Mouse (Mus musculus) spleen, adult 2 months (tissue): ENCODE data around the gene Aifm2. TPM values are rescaled to one million over a fixed set of nuclear protein-coding genes. Genes with fewer than 3 reads are reported as not detected.

Experiments
- DNase-seq, 2 experiments: peaks; one replicate each; pipeline versions ENCODE4 v3.0.0 to v3.0.0-alpha.2; 2012 to 2021; ENCODE audit warnings: low spot score in 2 of 2, low read depth in 1 of 2
- H3K27ac ChIP-seq: fragments of 200-500 bp; 2 replicates; pipeline ENCODE4 v1.5.1; 2012; ENCODE audit warnings: low read length, inconsistent platforms; ENCODE audit not compliant: insufficient read depth
- H3K27me3 ChIP-seq: fragments of 200-500 bp; 2 replicates; pipeline ENCODE4 v1.6.1; 2012; ENCODE audit warnings: mild to moderate bottlenecking, moderate library complexity, low read length, inconsistent platforms; ENCODE audit not compliant: control insufficient read depth, insufficient read depth
- H3K36me3 ChIP-seq: fragments of 200-500 bp; 2 replicates; pipeline ENCODE4 v1.6.1; 2012; ENCODE audit warnings: mild to moderate bottlenecking, low read length, inconsistent platforms; ENCODE audit not compliant: control insufficient read depth, insufficient read depth
- H3K4me1 ChIP-seq: fragments of 200-500 bp; 2 replicates; pipeline ENCODE4 v1.6.1; 2011; ENCODE audit warnings: inconsistent platforms; ENCODE audit not compliant: control insufficient read depth, insufficient read depth, insufficient read length
- H3K4me3 ChIP-seq: fragments of 200-500 bp; 2 replicates; pipeline ENCODE4 v1.5.1; 2011; ENCODE audit warnings: mild to moderate bottlenecking, inconsistent platforms; ENCODE audit not compliant: insufficient read depth, insufficient read length; ENCODE audit errors: extremely low read depth
- CTCF ChIP-seq: fragments of 200-500 bp; IDR thresholded peaks from 2 replicates; pipeline ENCODE4 v1.5.1; 2011; ENCODE audit warnings: mild to moderate bottlenecking, inconsistent platforms; ENCODE audit not compliant: insufficient read depth, insufficient read length, insufficient replicate concordance; ENCODE audit errors: extremely low read depth
- POLR2A ChIP-seq: fragments of 200-500 bp; IDR thresholded peaks from 2 replicates; pipeline ENCODE4 v1.6.1; 2011; ENCODE audit warnings: low read depth, low read length, inconsistent platforms
- WGBS: fragments of 180-500 bp; shearing (Covaris S2); methylation state at CpG from one replicate; pipeline ENCODE4 v1.1.7; 2018; 5-methylcytosine and 5-hydroxymethylcytosine counted together
- polyA plus RNA-seq: library from polyadenylated mRNA; depleted of rRNA; stranded (reverse); fragments of >200 nt; gene quantifications from 2 replicates; pipeline ENCODE4 v1.2.3, GENCODE M21; 2012

The Aifm2 gene
- polyA plus RNA-seq, 1 experiment, result 3.6 TPM

DNA sequence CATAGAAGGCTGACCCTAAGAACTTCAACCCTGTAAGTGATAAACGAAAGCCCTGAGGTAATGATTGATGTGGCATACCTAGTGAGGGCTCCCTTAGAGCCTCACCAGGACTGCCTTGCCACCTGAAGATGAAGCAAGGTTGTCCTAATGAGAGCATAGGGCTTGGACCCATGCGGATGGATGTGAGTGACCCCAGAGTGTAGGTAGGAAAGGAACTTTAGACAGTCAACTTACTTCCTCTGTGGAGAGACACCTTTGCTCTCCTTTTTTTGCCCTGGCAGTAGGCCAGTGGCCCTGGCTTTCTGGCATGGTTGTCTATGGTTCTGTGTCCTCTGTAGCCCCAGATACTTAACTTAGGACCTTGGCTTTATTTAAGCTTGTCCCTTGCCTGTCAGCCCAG lies 18.0 kb upstream of the Aifm2 start:
- TF ChIP-seq POLR2A (no peak), CTCF (no peak)
- Histone ChIP-seq H3K27me3 (no peaks in the 10 kb centered on the region), H3K4me3 (no peak overlapping the region), H3K36me3 (peaks cover 11% of the 10 kb centered on the region), H3K4me1 (peaks cover 14% of the 10 kb centered on the region), H3K27ac (no peak overlapping the region)
- no peak for DNase-seq
- 87% methylated on average over 2 of the region's 2 CpGs for WGBS

- no peak for TF ChIP-seq CTCF
- no peak for TF ChIP-seq POLR2A
- Histone ChIP-seq H3K27ac (no peak overlapping the region), H3K4me1 (no peaks in the 10 kb centered on the region), H3K27me3 (no peaks in the 10 kb centered on the region), H3K4me3 (no peak overlapping the region), H3K36me3 (peaks cover 13% of the 10 kb centered on the region)
- WGBS, result 87% methylated on average over 4 of the region's 4 CpGs
- no peak for DNase-seq
Observed at GRCm38 (mm10) chr10:61704663-61705062, 10.4 kb upstream of the Aifm2 start.

- TF ChIP-seq POLR2A (no peak), CTCF (no peak)
- Histone ChIP-seq H3K4me3 (no peak overlapping the region), H3K27ac (no peak overlapping the region), H3K36me3 (peaks cover 8% of the 10 kb centered on the region), H3K4me1 (no peaks in the 10 kb centered on the region), H3K27me3 (no peaks in the 10 kb centered on the region)
- WGBS, result 83% methylated on average over 6 of the region's 6 CpGs
- no peak for DNase-seq
Observed at GRCm38 (mm10) chr10:61706412-61707375, 8.4 kb upstream of the Aifm2 start.

GRCm38 (mm10) chr10:61713601-61714000 lies 1.5 kb upstream of the Aifm2 start:
- no peak for TF ChIP-seq POLR2A
- TF ChIP-seq CTCF, result no peak
- 74% methylated on average over 3 of the region's 3 CpGs for WGBS
- no peak for DNase-seq

DNA sequence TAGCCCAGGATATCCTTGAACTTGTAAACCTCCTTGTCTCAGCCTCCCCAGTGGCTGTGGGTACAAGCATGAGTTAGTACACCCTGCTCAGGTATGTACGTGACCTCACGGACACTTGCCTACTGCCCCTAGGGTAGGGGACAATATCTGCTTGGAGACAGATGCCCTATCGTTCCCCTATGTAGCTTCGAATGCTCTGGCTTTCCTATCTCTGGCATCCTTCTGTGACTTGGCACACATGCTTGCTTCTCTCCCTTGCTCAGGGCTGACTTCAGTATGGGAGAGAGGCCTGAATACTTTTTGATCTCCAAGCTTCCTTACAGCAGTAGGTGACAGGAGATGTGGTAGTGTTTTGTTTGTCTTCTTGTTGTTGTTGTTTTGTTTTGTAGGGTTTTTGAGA lies 917 bp upstream of the Aifm2 start:
- no peaks in the 10 kb centered on the region for H3K36me3 ChIP-seq
- TF ChIP-seq POLR2A (no peak), CTCF (no peak)
- no peak overlapping the region for H3K4me3 ChIP-seq
- H3K27ac ChIP-seq, result no peak overlapping the region
- 77% methylated on average over 4 of the region's 4 CpGs for WGBS
- H3K27me3 ChIP-seq, result no peaks in the 10 kb centered on the region
- DNase-seq, result no peak
- H3K4me1 ChIP-seq, result no peaks in the 10 kb centered on the region

More at GRCm38 (mm10) chr10:61713601-61714000, 1.5 kb upstream of the Aifm2 start:
- Histone ChIP-seq H3K36me3 (no peaks in the 10 kb centered on the region), H3K4me1 (no peaks in the 10 kb centered on the region), H3K27ac (no peak overlapping the region), H3K27me3 (no peaks in the 10 kb centered on the region), H3K4me3 (no peak overlapping the region)

GRCm38 (mm10) chr10:61715462-61715837 lies 387 bp downstream of the Aifm2 start:
- no peak for DNase-seq
- H3K36me3 ChIP-seq, result no peaks in the 10 kb centered on the region
- H3K4me1 ChIP-seq, result no peaks in the 10 kb centered on the region
- no peaks in the 10 kb centered on the region for H3K27me3 ChIP-seq
- no peak overlapping the region for H3K27ac ChIP-seq
- H3K4me3 ChIP-seq, result peak overlapping the region; percentile 63
- 13% methylated on average over 11 of the region's 11 CpGs for WGBS
- TF ChIP-seq POLR2A (no peak), CTCF (no peak)
